19 mouse cellular contexts compared by ENCODE assay signal in the genomic region with DNA sequence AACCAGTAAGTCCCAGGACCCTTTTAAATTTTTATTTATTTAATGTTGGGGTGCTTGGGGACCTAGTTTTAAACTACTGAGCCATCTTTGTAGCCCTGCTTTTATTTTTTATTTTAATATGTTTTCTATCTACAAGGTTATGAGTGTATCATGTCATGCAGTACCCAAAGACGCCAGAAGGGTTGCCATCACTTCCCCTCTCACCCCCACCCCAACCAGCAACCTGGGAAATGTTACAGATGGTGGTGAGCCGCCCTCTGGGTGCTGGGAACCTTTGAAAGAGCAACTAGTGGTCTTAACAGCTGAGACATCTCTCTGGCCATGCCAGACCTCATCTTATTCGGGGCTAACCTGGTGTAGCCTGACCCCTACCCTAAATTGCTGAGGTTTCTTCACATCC. TPM values are rescaled to one million over a fixed set of nuclear protein-coding genes. Genes with fewer than 3 reads are reported as not detected.
DNase-seq lines count a peak whose midpoint lies in the region; ATAC-seq and TF ChIP-seq lines count a peak whose summit lies in the region.
"Had no signal": no experiment of that assay in that cellular context is flagged by ENCODE, and none has a peak within 500 bp of the region (broad histone marks: within the 10 kb centered on the region; RNA-seq: fewer than 3 reads in every experiment).

No protein-coding gene starts in this region.

- no peak overlapping the region for H3K27ac ChIP-seq in hindbrain, postnatal 0 days
- H3K27ac ChIP-seq in hindbrain, embryonic 12.5 days, result no peak overlapping the region
- H3K27ac ChIP-seq in limb, embryonic 11.5 days (replicated peaks; ENCODE audit: low read depth, low read length), result no peak overlapping the region
- H3K27ac ChIP-seq: lung, embryonic 15.5 days had no signal

- H3K4me3 ChIP-seq in hindbrain, postnatal 0 days (ENCODE audit: low read length), result no peak overlapping the region
- no peak overlapping the region for H3K4me3 ChIP-seq in hindbrain, embryonic 12.5 days
- no peak overlapping the region for H3K4me3 ChIP-seq in limb, embryonic 11.5 days (ENCODE audit: low read depth, low read length)
- H3K4me3 ChIP-seq: lung, embryonic 15.5 days; megakaryocyte, embryonic 14.5 days had no signal

- no peaks in the 10 kb centered on the region for H3K36me3 ChIP-seq in hindbrain, postnatal 0 days (ENCODE audit: insufficient read depth, low read length)
- H3K36me3 ChIP-seq in hindbrain, embryonic 12.5 days, result no peaks in the 10 kb centered on the region
- no peaks in the 10 kb centered on the region for H3K36me3 ChIP-seq in limb, embryonic 11.5 days (ENCODE audit: control insufficient read depth, insufficient read depth, low read length)
- H3K36me3 ChIP-seq: lung, embryonic 15.5 days had no signal

- H3K27me3 ChIP-seq in hindbrain, postnatal 0 days (ENCODE audit: insufficient read depth, low read length), result no peaks in the 10 kb centered on the region
- H3K27me3 ChIP-seq in hindbrain, embryonic 12.5 days, result no peaks in the 10 kb centered on the region
- H3K27me3 ChIP-seq in limb, embryonic 11.5 days (ENCODE audit: control insufficient read depth, insufficient read depth, low read length), result no peaks in the 10 kb centered on the region
- H3K27me3 ChIP-seq: lung, embryonic 15.5 days; megakaryocyte, embryonic 14.5 days had no signal

- H3K4me1 ChIP-seq in hindbrain, postnatal 0 days (ENCODE audit: insufficient read depth, low read length), result no peaks in the 10 kb centered on the region
- peaks cover 19% of the 10 kb centered on the region; the same call in 1 of the 2 replicates for H3K4me1 ChIP-seq in hindbrain, embryonic 12.5 days
- H3K4me1 ChIP-seq in limb, embryonic 11.5 days (ENCODE audit: control insufficient read depth, insufficient read depth, low read length), result no peaks in the 10 kb centered on the region; the same call in 1 of the 2 replicates

- no peak overlapping the region for H3K9ac ChIP-seq in hindbrain, postnatal 0 days (replicated peaks; ENCODE audit: low read length)
- H3K9ac ChIP-seq in hindbrain, embryonic 12.5 days, result no peak overlapping the region
- no peak overlapping the region for H3K9ac ChIP-seq in limb, embryonic 11.5 days (ENCODE audit: low read length)
- H3K9ac ChIP-seq: lung, embryonic 15.5 days had no signal

- no peak for ATAC-seq in hindbrain, postnatal 0 days
- no peak for ATAC-seq in hindbrain, embryonic 12.5 days (ENCODE audit: low FRiP score)
- no peak for ATAC-seq in limb, embryonic 11.5 days (ENCODE audit: insufficient number of reproducible peaks, low FRiP score, low TSS enrichment, low read depth)

- DNase-seq in hindbrain, postnatal 0 days (ENCODE audit: low spot score), result no peak
- DNase-seq in thymus, postnatal 0 days (ENCODE audit: low spot score), result peak; percentile 30
- no peak for DNase-seq in thymus, postnatal 10 days (ENCODE audit: low spot score in 2 of 2)
- DNase-seq in limb, embryonic 11.5 days (ENCODE audit: low spot score), result peak; percentile 19
- DNase-seq in kidney, adult 11 months, result no peak
- no peak for DNase-seq in adrenal gland, postnatal 36 days
- no peak for DNase-seq in embryo, embryonic 11 days
- DNase-seq: cerebellum, adult 9-10 months; heart, adult 18-20 months; heart, postnatal 4 days; kidney, adult 2 months; right cerebral cortex, postnatal 14 days had no signal

- TF ChIP-seq CTCF in hindbrain, postnatal 0 days (IDR thresholded peaks at IDR 0.05; ENCODE audit: low read depth), result peak; percentile 37

- 58% methylated on average over 3 of the region's 3 CpGs for WGBS in hindbrain, postnatal 0 days
- 43% methylated on average over 3 of the region's 3 CpGs for WGBS in hindbrain, embryonic 12.5 days
- WGBS in limb, embryonic 11.5 days, result 48% methylated on average over 3 of the region's 3 CpGs

- no peak overlapping the region for H3K4me2 ChIP-seq in hindbrain, postnatal 0 days (ENCODE audit: low read depth, low read length)
- H3K4me2 ChIP-seq in hindbrain, embryonic 12.5 days (replicated peaks), result no peak overlapping the region
- no peak overlapping the region for H3K4me2 ChIP-seq in limb, embryonic 11.5 days (ENCODE audit: low read depth, severe bottlenecking)
- H3K4me2 ChIP-seq: lung, embryonic 15.5 days had no signal

- no peaks in the 10 kb centered on the region for H3K9me3 ChIP-seq in hindbrain, postnatal 0 days (ENCODE audit: low read length)
- H3K9me3 ChIP-seq in hindbrain, embryonic 12.5 days (replicated peaks), result no peaks in the 10 kb centered on the region
- H3K9me3 ChIP-seq in limb, embryonic 11.5 days (ENCODE audit: control insufficient read depth, low read length), result no peaks in the 10 kb centered on the region
- H3K9me3 ChIP-seq: lung, embryonic 15.5 days had no signal

RNA-seq across cellular contexts. Expression of gene Cmtm3, which starts 1.3 kb away (rescaled TPM):
- total RNA-seq in hindbrain, postnatal 0 days (2014; rRNA removed), result 23.1 and 27.2 TPM in 2 replicates
- polyA plus RNA-seq in hindbrain, postnatal 0 days (2015; fragmentation: Nextera tagmentation; extraction: Ambion mirVana), result 41.9 and 42.6 TPM in 2 replicates
- 84.4 and 92.5 TPM in 2 replicates for polyA plus RNA-seq in hindbrain, embryonic 12.5 days (2016; fragmentation: Nextera tagmentation; extraction: Ambion mirVana)
- polyA plus RNA-seq in thymus, postnatal 0 days (2015; fragmentation: Nextera tagmentation; extraction: Ambion mirVana), result 31.5 and 32.3 TPM in 2 replicates
- 73.4 and 75.8 TPM in 2 replicates for polyA plus RNA-seq in limb, embryonic 11.5 days (2014; fragmentation: Nextera tagmentation; extraction: Ambion mirVana)
- 100 to 1,000 TPM in 1 of 2 experiments, 10 to 100 TPM in 1; 65.8 to 153 TPM for total RNA-seq in adrenal gland, postnatal 36 days (2021)

RNA-seq across cellular contexts. Expression of gene Cmtm2b, which starts 15.9 kb away (rescaled TPM):
- total RNA-seq in hindbrain, postnatal 0 days (2014; rRNA removed), result not detected in 2 replicates
- not detected in 2 replicates for polyA plus RNA-seq in hindbrain, postnatal 0 days (2015; fragmentation: Nextera tagmentation; extraction: Ambion mirVana)
- polyA plus RNA-seq in hindbrain, embryonic 12.5 days (2016; fragmentation: Nextera tagmentation; extraction: Ambion mirVana), result not detected in 2 replicates
- not detected in 2 replicates for polyA plus RNA-seq in thymus, postnatal 0 days (2015; fragmentation: Nextera tagmentation; extraction: Ambion mirVana)
- not detected in 2 replicates for polyA plus RNA-seq in limb, embryonic 11.5 days (2014; fragmentation: Nextera tagmentation; extraction: Ambion mirVana)
- total RNA-seq in adrenal gland, postnatal 36 days (2021), result under 1 TPM in 1 of 2 experiments, not detected in 1; 0.46 TPM
- total RNA-seq: heart, adult 18-20 months; heart, postnatal 4 days; layer of hippocampus, adult 8-10 months; left cerebral cortex, postnatal 25 days had no signal
- polyA plus RNA-seq: embryonic facial prominence, embryonic 11.5 days; kidney, adult 2 months; lung, embryonic 15.5 days; stomach, embryonic 14.5 days had no signal

RNA-seq across cellular contexts. Expression of gene Gm11020, which starts 16.5 kb away (rescaled TPM):
- not detected in 2 replicates for total RNA-seq in hindbrain, postnatal 0 days (2014; rRNA removed)
- polyA plus RNA-seq in hindbrain, postnatal 0 days (2015; fragmentation: Nextera tagmentation; extraction: Ambion mirVana), result not detected in 2 replicates
- not detected in 2 replicates for polyA plus RNA-seq in hindbrain, embryonic 12.5 days (2016; fragmentation: Nextera tagmentation; extraction: Ambion mirVana)
- not detected in 2 replicates for polyA plus RNA-seq in thymus, postnatal 0 days (2015; fragmentation: Nextera tagmentation; extraction: Ambion mirVana)
- not detected in 2 replicates for polyA plus RNA-seq in limb, embryonic 11.5 days (2014; fragmentation: Nextera tagmentation; extraction: Ambion mirVana)
- not detected for total RNA-seq in adrenal gland, postnatal 36 days (2021)
- total RNA-seq: heart, adult 18-20 months; heart, postnatal 4 days; layer of hippocampus, adult 8-10 months; left cerebral cortex, postnatal 25 days had no signal
- polyA plus RNA-seq: embryonic facial prominence, embryonic 11.5 days; kidney, adult 2 months; lung, embryonic 15.5 days; stomach, embryonic 14.5 days had no signal

RNA-seq across cellular contexts. Expression of gene Cmtm1, which starts 27.9 kb away (rescaled TPM):
- not detected in 2 replicates for total RNA-seq in hindbrain, postnatal 0 days (2014; rRNA removed)
- not detected in 2 replicates for polyA plus RNA-seq in hindbrain, postnatal 0 days (2015; fragmentation: Nextera tagmentation; extraction: Ambion mirVana)
- polyA plus RNA-seq in hindbrain, embryonic 12.5 days (2016; fragmentation: Nextera tagmentation; extraction: Ambion mirVana), result not detected in 2 replicates
- polyA plus RNA-seq in thymus, postnatal 0 days (2015; fragmentation: Nextera tagmentation; extraction: Ambion mirVana), result not detected in 2 replicates
- polyA plus RNA-seq in limb, embryonic 11.5 days (2014; fragmentation: Nextera tagmentation; extraction: Ambion mirVana), result not detected in 2 replicates
- total RNA-seq in adrenal gland, postnatal 36 days (2021), result not detected
- total RNA-seq: heart, adult 18-20 months; heart, postnatal 4 days; layer of hippocampus, adult 8-10 months; left cerebral cortex, postnatal 25 days had no signal
- polyA plus RNA-seq: embryonic facial prominence, embryonic 11.5 days; kidney, adult 2 months; lung, embryonic 15.5 days; stomach, embryonic 14.5 days had no signal

RNA-seq across cellular contexts. Expression of gene Gm45711, which starts 28.0 kb away (rescaled TPM):
- not detected in 2 replicates for total RNA-seq in hindbrain, postnatal 0 days (2014; rRNA removed)
- not detected in 2 replicates for polyA plus RNA-seq in hindbrain, postnatal 0 days (2015; fragmentation: Nextera tagmentation; extraction: Ambion mirVana)
- not detected in 2 replicates for polyA plus RNA-seq in hindbrain, embryonic 12.5 days (2016; fragmentation: Nextera tagmentation; extraction: Ambion mirVana)
- polyA plus RNA-seq in thymus, postnatal 0 days (2015; fragmentation: Nextera tagmentation; extraction: Ambion mirVana), result not detected in 2 replicates
- polyA plus RNA-seq in limb, embryonic 11.5 days (2014; fragmentation: Nextera tagmentation; extraction: Ambion mirVana), result not detected in 2 replicates
- not detected for total RNA-seq in adrenal gland, postnatal 36 days (2021)
- total RNA-seq: heart, adult 18-20 months; heart, postnatal 4 days; layer of hippocampus, adult 8-10 months; left cerebral cortex, postnatal 25 days had no signal
- polyA plus RNA-seq: embryonic facial prominence, embryonic 11.5 days; kidney, adult 2 months; lung, embryonic 15.5 days; stomach, embryonic 14.5 days had no signal

Comparison
In these comparisons a context has a peak if more than half of its experiments do, and no peak if none do; other contexts are left out.
1. DNase-seq: peak in thymus, postnatal 0 days (single experiment) and limb, embryonic 11.5 days (single experiment); none in hindbrain, postnatal 0 days (single experiment), thymus, postnatal 10 days (0 of 2), kidney, adult 11 months (single experiment), adrenal gland, postnatal 36 days (0 of 2) and embryo, embryonic 11 days (single experiment).